Mouse (Mus musculus) G1E (cell line): ENCODE measurements around the gene Tbpl1. TPM values are rescaled to one million over a fixed set of nuclear protein-coding genes. Genes with fewer than 3 reads are reported as not detected.

Experiments
- ATAC-seq: 2 replicates; pipeline ENCODE4 v1.8.0; 2016; ENCODE audit warnings: mild to moderate bottlenecking; ENCODE audit not compliant: insufficient number of reproducible peaks, poor library complexity, low FRiP score, severe bottlenecking; ENCODE audit errors: extremely low read depth
- DNase-seq: peaks from one replicate; pipeline ENCODE4 v3.0.0; 2012; ENCODE audit warnings: low spot score
- H3K27me3 ChIP-seq: 2 replicates; pipeline ENCODE4 v1.6.1; 2012; ENCODE audit warnings: mild to moderate bottlenecking, low read length, inconsistent platforms; ENCODE audit not compliant: insufficient read depth
- H3K36me3 ChIP-seq: replicated peaks from 2 replicates; pipeline ENCODE3; 2012; ENCODE audit warnings: mild to moderate bottlenecking, inconsistent platforms
- H3K4me1 ChIP-seq: 2 replicates; pipeline ENCODE4 v1.6.1; 2012; ENCODE audit warnings: low read depth, low read length, inconsistent platforms, mixed read lengths; ENCODE audit not compliant: insufficient read depth
- H3K4me3 ChIP-seq: 2 replicates; pipeline ENCODE4 v1.5.1; 2012; ENCODE audit warnings: low read depth, mild to moderate bottlenecking, inconsistent platforms, low read length, moderate library complexity, mixed read lengths
- H3K9me3 ChIP-seq: replicated peaks from 2 replicates; pipeline ENCODE4 v1.6.1; 2012; ENCODE audit warnings: inconsistent platforms
- CTCF ChIP-seq: IDR thresholded peaks from 2 replicates; pipeline ENCODE4 v1.5.1; 2012; ENCODE audit warnings: low read depth, low read length, inconsistent platforms, mixed read lengths
- GATA1 ChIP-seq: IDR thresholded peaks from 2 replicates; pipeline ENCODE4 v1.6.1; 2012; ENCODE audit warnings: borderline replicate concordance, low read length, inconsistent platforms, mixed read lengths
- GATA2 ChIP-seq: IDR thresholded peaks from 2 replicates; pipeline ENCODE4 v1.6.1; 2012; ENCODE audit warnings: low read depth, low read length, inconsistent platforms, borderline replicate concordance
- POLR2AphosphoS5 ChIP-seq: IDR thresholded peaks from 2 replicates; pipeline ENCODE4 v1.6.1; 2012; ENCODE audit warnings: low read depth, low read length, inconsistent platforms; ENCODE audit not compliant: insufficient replicate concordance
- TAL1 ChIP-seq: conservative IDR thresholded peaks from 2 replicates; pipeline ENCODE4 v1.6.1; 2012; ENCODE audit warnings: low read depth, low read length, inconsistent platforms, mixed read lengths
- polyA plus RNA-seq: library from polyadenylated mRNA; stranded (reverse); fragments of >175 nt; gene quantifications from 2 replicates; pipeline ENCODE4 v1.2.3, GENCODE M21; 2012
- total RNA-seq, 2 experiments: library from RNA; stranded (forward) in 1 of 2; stranded (reverse) in 1 of 2; fragments of 200-1000 nt in 1 of 2; fragments of >200 nt in 1 of 2; fragmentation: Nextera tagmentation in 1 of 2; gene quantifications; 2 replicates each; pipeline ENCODE4 v1.2.3; 2014 to 2017

Tbpl1 gene
- total and polyA plus RNA-seq, 3 experiments = 55.1 to 94.5 (median 85.1) TPM

- DNase-seq = no peak
- no peaks in the 10 kb centered on the region for H3K36me3 ChIP-seq
- H3K27me3 ChIP-seq = peaks cover 8% of the 10 kb centered on the region
- no peak overlapping the region for H3K4me3 ChIP-seq
- no peak for ATAC-seq
- TF ChIP-seq TAL1 = no peak
- no peak for TF ChIP-seq GATA2
- no peak for TF ChIP-seq GATA1
- TF ChIP-seq CTCF = no peak
- TF ChIP-seq POLR2AphosphoS5 = no peak
- no peaks in the 10 kb centered on the region for H3K4me1 ChIP-seq
- no peaks in the 10 kb centered on the region for H3K9me3 ChIP-seq
Measured at GRCm38 (mm10) chr10:22674176-22674575, 57.6 kb downstream of the Tbpl1 start.

GRCm38 (mm10) chr10:22668509-22668908 lies 63.2 kb downstream of the Tbpl1 start:
- TF ChIP-seq CTCF (no peak), GATA1 (no peak), GATA2 (no peak), TAL1 (no peak), POLR2AphosphoS5 (no peak)
- DNase-seq = no peak
- no peak for ATAC-seq

GRCm38 (mm10) chr10:22660286-22661000 lies 71.3 kb downstream of the Tbpl1 start:
- H3K9me3 ChIP-seq = no peaks in the 10 kb centered on the region
- DNase-seq = no peak
- H3K4me3 ChIP-seq = no peak overlapping the region
- H3K27me3 ChIP-seq = peaks cover 8% of the 10 kb centered on the region
- no peaks in the 10 kb centered on the region for H3K4me1 ChIP-seq
- TF ChIP-seq GATA2 = no peak
- no peak for TF ChIP-seq GATA1
- TF ChIP-seq TAL1 = no peak
- TF ChIP-seq POLR2AphosphoS5 = no peak
- no peak for TF ChIP-seq CTCF
- ATAC-seq = no peak
- H3K36me3 ChIP-seq = no peaks in the 10 kb centered on the region

More at GRCm38 (mm10) chr10:22668509-22668908, 63.2 kb downstream of the Tbpl1 start:
- Histone ChIP-seq H3K36me3 (no peaks in the 10 kb centered on the region), H3K4me1 (no peaks in the 10 kb centered on the region), H3K27me3 (peaks cover 2% of the 10 kb centered on the region; the same call in 1 of the 2 replicates), H3K9me3 (no peaks in the 10 kb centered on the region), H3K4me3 (no peak overlapping the region)

GRCm38 (mm10) chr10:22659386-22659725 lies 72.4 kb downstream of the Tbpl1 start:
- peaks cover 5% of the 10 kb centered on the region for H3K27me3 ChIP-seq
- no peak for TF ChIP-seq POLR2AphosphoS5
- no peak for TF ChIP-seq TAL1
- TF ChIP-seq GATA1 = no peak
- no peak for TF ChIP-seq GATA2
- TF ChIP-seq CTCF = no peak
- no peaks in the 10 kb centered on the region for H3K36me3 ChIP-seq
- ATAC-seq (no peak), DNase-seq (no peak)
- no peaks in the 10 kb centered on the region for H3K9me3 ChIP-seq
- no peaks in the 10 kb centered on the region for H3K4me1 ChIP-seq
- no peak overlapping the region for H3K4me3 ChIP-seq

- no peak for TF ChIP-seq TAL1
- no peak for TF ChIP-seq CTCF
- TF ChIP-seq GATA1 = no peak
- no peak for TF ChIP-seq GATA2
- TF ChIP-seq POLR2AphosphoS5 = no peak
- ATAC-seq = no peak
- peaks cover 8% of the 10 kb centered on the region for H3K27me3 ChIP-seq
- no peaks in the 10 kb centered on the region for H3K36me3 ChIP-seq
- DNase-seq = no peak
- H3K9me3 ChIP-seq = no peaks in the 10 kb centered on the region
- no peak overlapping the region for H3K4me3 ChIP-seq
- no peaks in the 10 kb centered on the region for H3K4me1 ChIP-seq
Measured at GRCm38 (mm10) chr10:22658534-22659385, 73.0 kb downstream of the Tbpl1 start.

Other genes with a start within 250 kb of the Tbpl1 start
- gene Slc2a12, start 86.9 kb downstream of the Tbpl1 start, total RNA-seq (2014; fragmentation: Nextera tagmentation) = not detected in 2 replicates
- gene Slc2a12, start 86.9 kb downstream of the Tbpl1 start, total RNA-seq (2017) = 0.06 and 0.16 TPM in 2 replicates
- gene Slc2a12, start 86.9 kb downstream of the Tbpl1 start, polyA plus RNA-seq = not detected in 2 replicates
- not detected in 2 replicates for gene Tcf21, start 88.2 kb upstream of the Tbpl1 start, total RNA-seq (2014; fragmentation: Nextera tagmentation)
- 0.29 TPM in 1 of 2 replicates, not detected in the other for gene Tcf21, start 88.2 kb upstream of the Tbpl1 start, total RNA-seq (2017)
- not detected in 2 replicates for gene Tcf21, start 88.2 kb upstream of the Tbpl1 start, polyA plus RNA-seq